Mouse (Mus musculus): ENCODE measurements at regions not wholly inside any gene's neighbourhood (a gene's known extent, or its start where the extent isn't known, plus 50 kb on each side); places are given as distances from the start of the nearest gene placed in this dataset.

GRCm38 (mm10) chr6:141141016-141141415 lies 108.1 kb upstream of the Pde3a start:
- DNase-seq (ENCODE audit: low spot score): no peak

- no peak for DNase-seq (ENCODE audit: low spot score)
Observed at GRCm38 (mm10) chr6:141148417-141149169, 100.5 kb upstream of the Pde3a start.

- no peak for DNase-seq (ENCODE audit: low spot score)
Observed at GRCm38 (mm10) chr6:141149170-141149917, 99.7 kb upstream of the Pde3a start.

DNA sequence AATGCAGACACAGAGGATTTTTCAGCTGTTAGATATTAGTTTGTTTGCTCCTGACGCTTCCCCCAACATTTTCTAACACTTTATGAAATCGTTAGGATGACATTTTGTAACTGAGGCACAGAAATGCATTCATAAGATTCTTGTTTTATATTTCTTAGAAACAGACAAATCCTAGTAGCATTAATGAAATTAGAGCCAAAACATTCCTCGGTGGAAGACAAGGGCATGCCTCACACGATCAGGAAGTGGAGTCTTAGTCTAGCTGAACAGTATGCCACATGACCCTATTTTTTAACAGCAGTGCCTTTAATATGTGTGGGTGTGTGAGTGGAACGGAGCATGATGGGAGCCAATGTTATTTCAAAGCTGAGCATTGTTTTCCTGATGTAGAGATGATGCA lies 89.7 kb upstream of the Pde3a start:
- DNase-seq (ENCODE audit: low spot score): no peak

- no peak for DNase-seq (ENCODE audit: low spot score)
Observed at GRCm38 (mm10) chr6:141161626-141162233, 87.3 kb upstream of the Pde3a start.

DNA sequence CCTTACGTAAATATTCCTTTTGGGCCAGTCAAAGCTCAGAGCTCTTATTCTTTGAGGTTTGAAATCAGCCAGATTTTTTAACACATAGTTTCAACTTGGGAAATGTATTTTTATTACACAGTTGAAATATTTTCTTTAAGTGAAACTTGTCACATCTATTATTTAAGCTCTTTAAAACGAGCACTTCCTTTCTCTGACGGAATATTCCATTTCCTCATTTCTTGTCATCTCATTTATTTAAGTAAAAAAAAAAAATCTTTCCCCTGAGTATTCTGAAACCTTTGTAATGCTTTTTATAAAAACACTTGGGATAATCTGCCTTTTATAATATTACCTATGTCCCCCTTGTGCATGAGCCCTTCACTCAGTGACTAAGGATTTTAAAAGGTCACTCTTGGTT lies 81.8 kb upstream of the Pde3a start:
- no peak for DNase-seq (ENCODE audit: low spot score)

GRCm38 (mm10) chr6:141168356-141168755 lies 80.7 kb upstream of the Pde3a start:
- DNase-seq (ENCODE audit: low spot score): no peak

DNA sequence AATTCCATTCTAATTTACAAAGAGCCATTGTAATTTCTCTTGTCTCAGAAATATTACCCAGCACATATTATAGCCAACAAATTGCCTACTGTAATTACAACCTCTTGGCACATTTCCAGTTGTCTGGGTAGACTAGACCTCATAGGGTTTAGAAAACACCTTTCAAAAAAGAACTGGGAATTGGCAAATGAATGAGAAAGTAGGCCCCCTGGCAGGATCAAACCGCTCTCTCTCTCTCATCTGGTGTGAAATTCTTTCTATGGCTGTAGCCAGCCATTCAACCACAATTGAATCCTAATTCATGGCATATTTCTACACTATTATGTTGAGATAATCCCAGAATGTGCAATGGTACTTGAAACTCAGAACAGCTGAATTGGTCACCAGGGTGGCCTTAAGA lies 65.3 kb upstream of the Pde3a start:
- DNase-seq (ENCODE audit: low spot score): no peak

DNA sequence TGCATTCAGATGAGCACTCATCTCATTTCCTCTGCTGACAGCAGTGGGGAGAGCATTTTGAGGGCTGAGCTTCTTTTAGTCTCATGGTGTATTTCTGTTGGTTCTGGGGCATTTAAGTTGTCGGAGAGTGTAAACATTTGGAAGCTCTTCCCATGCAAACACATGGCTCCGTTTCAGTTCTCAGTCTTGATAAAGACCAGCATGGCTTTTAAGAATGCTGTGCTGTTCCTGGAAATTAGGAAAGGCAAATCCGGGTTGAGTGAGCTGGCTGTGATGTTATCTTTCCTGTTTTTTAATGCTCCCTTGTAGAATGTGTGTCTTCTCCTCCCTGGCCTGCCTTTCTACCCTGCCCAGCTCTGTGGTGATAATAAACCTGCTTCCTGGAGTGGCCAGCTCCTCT lies 61.0 kb upstream of the Pde3a start:
- no peak for DNase-seq (ENCODE audit: low spot score)

DNA sequence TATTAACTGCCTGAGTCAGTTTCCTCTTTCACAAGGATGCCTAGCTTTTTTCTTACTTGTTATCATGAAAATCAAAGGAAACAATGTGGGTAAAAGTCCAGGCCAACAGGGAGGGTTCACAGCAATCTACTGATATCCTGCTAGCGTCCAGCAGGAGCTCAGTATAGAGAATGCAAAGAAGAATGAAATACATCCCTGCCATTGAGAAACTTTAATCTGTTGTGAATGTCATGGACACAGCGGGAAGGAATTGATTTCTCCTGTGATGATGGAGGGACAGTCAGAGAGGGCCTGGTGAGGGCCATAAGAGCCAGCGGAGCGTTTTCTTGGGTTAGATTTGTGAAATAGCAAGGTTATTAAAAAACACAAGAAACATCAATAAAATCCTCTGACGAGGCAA lies 60.0 kb upstream of the Pde3a start:
- no peak for DNase-seq (ENCODE audit: low spot score)

DNA sequence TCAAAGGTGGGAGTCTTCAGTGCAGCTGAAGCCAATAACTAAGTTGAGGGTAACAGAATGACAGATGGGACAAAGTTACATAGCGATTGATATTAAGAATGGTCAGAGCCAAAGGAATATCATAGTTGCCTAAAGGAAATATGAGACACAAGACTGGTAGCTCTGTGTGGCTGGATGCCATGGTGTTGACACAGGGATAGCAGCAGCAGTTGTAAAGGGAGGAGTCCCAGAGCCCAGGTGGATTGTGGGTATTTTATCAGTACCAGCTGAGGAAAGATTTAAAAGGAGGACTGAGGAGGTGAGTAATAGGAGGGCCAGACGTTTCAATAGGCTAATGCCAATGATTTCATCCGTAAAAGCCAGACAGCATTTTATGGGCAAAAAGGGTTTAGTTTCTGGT lies 59.4 kb upstream of the Pde3a start:
- DNase-seq (ENCODE audit: low spot score): no peak

DNA sequence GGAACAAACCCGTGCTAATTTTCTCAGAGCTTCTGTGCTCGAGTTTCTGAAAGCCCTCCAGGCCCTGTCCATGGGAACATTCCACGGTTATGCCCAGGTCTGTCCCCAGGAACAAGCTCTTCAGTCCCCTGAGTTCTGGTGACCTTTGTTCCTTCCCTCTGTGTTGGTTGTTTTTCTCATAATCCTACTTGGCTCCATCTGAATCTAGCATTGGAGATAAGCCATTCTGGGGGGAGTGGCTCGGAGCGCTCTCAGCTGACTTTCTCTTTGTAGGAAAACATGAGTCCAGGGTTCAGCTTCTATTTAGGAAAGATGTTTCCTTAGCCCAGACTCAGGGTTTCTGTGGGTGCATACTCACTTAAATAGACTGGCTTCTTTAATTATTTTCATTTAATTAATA lies 58.7 kb upstream of the Pde3a start:
- DNase-seq (ENCODE audit: low spot score): no peak

DNA sequence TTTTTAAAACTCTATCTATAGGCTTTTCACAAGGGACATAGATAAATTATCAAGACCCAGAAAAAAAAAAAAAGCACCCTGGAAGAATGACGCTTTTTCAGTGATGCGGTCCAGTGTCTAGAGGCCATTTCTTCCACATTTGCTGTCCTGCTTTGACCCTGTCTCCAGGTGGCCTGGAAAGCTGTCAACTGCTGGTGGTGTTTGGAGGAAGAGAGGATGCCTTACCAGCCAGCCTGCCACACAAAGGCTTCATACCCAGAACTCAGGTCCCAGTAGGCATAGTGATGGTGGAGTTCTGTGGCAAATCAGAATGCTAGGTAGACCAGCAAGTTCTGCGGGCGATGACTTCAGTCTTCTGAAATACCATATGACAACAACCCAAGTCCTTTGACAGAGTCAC lies 51.6 kb upstream of the Pde3a start:
- no peak for DNase-seq (ENCODE audit: low spot score)

Data from ovary, postnatal 14 days (tissue).